Mouse (Mus musculus): ENCODE results near the gene Steap3.

Gene Steap3

GRCm38 (mm10) chr1:120253751-120254150 lies 18.8 kb downstream of the Steap3 start:
- in situ Hi-C loops (cut with MboI; ENCODE audit: low pct_unique_long_range_greater_than_20kb in 1 of 2, low sequenced_read_pairs in 2 of 2, unreplicated experiment in 1 of 2): no loop called here

DNA sequence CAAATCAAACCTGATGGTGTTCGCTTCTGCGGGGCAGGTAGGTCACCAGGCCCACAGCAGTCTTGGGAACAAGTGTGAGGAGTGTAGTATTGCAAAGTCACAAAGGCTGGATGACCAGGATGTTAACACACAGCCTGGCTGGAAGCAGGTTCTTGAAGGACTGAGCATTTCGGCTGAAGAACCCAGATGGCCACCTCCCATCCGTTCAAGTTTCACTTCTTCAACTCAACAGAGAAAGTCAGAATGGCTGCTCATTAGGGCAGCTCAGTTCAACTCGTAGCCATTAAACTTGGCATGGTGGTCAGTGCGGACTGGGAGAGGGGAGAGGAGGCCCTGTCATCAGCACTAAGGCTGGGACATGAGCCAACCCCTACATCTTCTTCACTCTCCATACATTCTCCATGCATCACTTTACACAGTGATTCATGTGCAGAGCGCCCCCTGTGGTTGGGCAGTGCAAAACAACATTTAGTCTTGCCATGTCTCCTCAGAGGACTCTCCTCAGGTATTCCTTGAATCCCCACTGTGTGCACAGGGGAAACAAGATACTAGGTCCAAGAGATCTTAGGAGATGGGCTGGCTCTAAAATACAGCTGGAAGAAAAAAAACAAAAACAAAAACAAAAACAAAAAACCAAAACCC lies 19.9 kb downstream of the Steap3 start:
- in situ Hi-C loops (cut with MboI; ENCODE audit: low pct_unique_long_range_greater_than_20kb in 1 of 2, low sequenced_read_pairs in 2 of 2, unreplicated experiment in 1 of 2): no loop called here

DNA sequence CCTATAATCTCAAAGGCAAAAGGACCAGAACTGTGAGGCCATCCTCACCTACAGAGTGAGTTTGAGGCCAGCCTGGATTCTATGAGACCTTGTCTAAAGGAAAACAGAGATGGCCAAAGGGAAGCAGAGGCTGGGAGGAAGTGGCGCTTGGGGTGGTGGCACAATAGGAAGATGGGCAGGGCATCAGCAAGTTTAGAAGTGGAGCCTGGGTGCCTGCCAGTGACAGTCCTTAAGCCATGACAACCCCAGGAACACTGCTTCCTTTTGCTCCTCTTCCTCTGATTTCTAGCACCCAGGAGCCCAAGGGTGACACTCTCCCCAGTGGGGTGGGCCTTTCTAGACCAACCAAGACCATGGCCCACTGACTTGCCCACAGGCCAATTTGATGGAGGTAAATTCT lies 21.3 kb downstream of the Steap3 start:
- in situ Hi-C loops (cut with MboI; ENCODE audit: low pct_unique_long_range_greater_than_20kb in 1 of 2, low sequenced_read_pairs in 2 of 2, unreplicated experiment in 1 of 2): no loop called here

- in situ Hi-C loops (cut with MboI; ENCODE audit: low pct_unique_long_range_greater_than_20kb in 1 of 2, low sequenced_read_pairs in 2 of 2, unreplicated experiment in 1 of 2): no loop called here
These were observed 21.9 kb downstream of the Steap3 start for GRCm38 (mm10) chr1:120250586-120250985.

DNA sequence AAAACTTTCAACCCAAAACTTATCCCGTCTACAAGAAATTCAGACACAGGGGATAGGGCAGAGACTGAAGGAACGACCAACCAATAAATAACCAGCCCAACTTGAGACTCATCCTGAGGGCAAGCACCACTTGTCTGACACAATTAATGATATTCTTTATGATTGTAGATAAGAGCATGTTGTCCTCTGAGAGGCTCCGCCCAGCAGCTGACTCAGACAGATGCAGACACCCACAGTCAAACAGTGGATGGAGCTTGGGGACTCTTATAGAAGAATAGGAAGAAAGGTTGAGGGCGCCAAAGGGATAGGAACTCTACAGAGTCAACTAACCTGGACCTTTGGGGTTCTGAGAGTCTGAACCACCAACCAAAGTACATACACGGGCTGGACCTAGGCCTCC lies 22.7 kb downstream of the Steap3 start:
- in situ Hi-C loops (cut with MboI; ENCODE audit: low pct_unique_long_range_greater_than_20kb in 1 of 2, low sequenced_read_pairs in 2 of 2, unreplicated experiment in 1 of 2): no loop called here

DNA sequence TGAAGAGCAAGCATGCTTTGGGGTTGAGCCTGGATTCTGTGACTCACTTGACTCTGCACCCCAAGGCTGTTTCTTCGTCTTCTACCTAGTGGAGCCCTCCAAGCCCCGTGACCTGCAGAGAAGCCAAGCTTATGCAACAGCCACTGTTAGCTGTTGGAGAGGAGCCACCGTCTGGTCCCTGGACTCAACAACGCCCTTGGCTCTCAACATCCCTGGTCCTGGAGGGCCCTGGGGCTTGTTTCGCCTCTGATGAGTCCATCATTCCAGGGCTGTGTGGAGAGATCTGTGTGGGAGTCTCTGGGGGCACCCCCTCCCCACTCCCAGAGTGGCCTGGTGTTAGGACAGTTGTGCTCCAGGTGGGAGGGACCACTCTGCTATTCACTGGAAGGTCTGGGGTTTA lies 24.3 kb downstream of the Steap3 start:
- in situ Hi-C loops (cut with MboI; ENCODE audit: low pct_unique_long_range_greater_than_20kb in 1 of 2, low sequenced_read_pairs in 2 of 2, unreplicated experiment in 1 of 2): no loop called here

GRCm38 (mm10) chr1:120247351-120247750 lies 25.2 kb downstream of the Steap3 start:
- in situ Hi-C loops (cut with MboI; ENCODE audit: low pct_unique_long_range_greater_than_20kb in 1 of 2, low sequenced_read_pairs in 2 of 2, unreplicated experiment in 1 of 2): no loop called here

DNA sequence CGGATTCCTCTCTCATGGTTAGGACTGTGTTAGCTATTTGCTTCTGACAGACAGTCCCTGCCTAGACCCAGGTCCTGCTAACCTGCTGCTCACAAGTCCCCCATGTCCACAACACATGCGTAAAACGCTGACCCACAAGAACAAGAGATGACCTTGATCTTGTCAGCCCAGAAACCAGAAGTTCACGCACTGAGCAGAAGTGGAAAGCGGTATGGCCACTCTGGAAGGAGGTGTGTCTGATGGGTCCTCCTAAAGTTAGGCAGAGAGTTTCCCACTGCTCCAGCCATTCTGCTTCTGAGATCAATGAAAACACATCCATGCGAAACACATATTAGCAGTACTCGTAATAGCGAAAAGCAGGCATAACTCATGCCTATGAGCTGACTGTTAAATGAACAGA lies 25.6 kb downstream of the Steap3 start:
- in situ Hi-C loops (cut with MboI; ENCODE audit: low pct_unique_long_range_greater_than_20kb in 1 of 2, low sequenced_read_pairs in 2 of 2, unreplicated experiment in 1 of 2): no loop called here

GRCm38 (mm10) chr1:120245661-120246131 lies 26.8 kb downstream of the Steap3 start:
- in situ Hi-C loops (cut with MboI; ENCODE audit: low pct_unique_long_range_greater_than_20kb in 1 of 2, low sequenced_read_pairs in 2 of 2, unreplicated experiment in 1 of 2): no loop called here

DNA sequence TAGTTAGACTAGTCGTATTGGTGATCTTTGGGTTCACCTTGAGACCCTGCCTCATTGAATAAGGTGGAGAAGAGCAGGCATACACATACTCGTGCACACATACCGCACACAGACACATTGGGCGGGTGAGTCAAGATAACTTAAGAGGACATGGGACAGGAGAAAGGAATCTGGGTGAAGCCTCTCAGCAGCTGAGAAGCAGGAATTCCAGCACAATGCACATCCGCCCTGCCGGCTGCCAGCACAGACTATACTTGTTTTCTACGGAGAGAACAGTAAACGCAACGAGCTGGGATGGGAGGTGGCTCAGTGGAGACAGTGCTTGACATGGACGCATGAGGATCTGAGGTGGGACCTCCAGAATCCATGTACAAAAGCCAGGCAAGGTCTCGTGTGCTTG lies 27.9 kb downstream of the Steap3 start:
- in situ Hi-C loops (cut with MboI; ENCODE audit: low pct_unique_long_range_greater_than_20kb in 1 of 2, low sequenced_read_pairs in 2 of 2, unreplicated experiment in 1 of 2): no loop called here

DNA sequence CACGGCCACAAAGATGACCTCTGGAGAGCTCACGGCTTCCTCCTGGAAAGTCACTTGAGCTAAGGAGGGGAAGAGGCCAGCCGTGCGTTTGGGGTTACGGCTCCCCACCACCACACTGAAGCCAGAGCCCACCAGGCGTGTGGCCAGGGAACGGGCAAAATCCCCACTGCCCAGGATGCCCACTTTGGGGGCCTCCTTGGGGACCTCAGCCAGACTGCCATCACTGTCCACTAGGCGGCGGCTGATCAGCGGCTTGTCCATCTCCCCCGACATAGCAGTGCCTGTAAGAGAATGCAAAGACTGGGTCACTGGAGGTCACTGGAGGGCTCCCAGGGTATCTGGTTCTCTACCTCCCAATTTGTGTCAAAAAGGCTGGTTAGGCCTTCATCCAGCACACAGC lies 28.5 kb downstream of the Steap3 start:
- in situ Hi-C loops (cut with MboI; ENCODE audit: low pct_unique_long_range_greater_than_20kb in 1 of 2, low sequenced_read_pairs in 2 of 2, unreplicated experiment in 1 of 2): no loop called here

GRCm38 (mm10) chr1:120237068-120237467 lies 35.4 kb downstream of the Steap3 start:
- in situ Hi-C loops (cut with MboI; ENCODE audit: low pct_unique_long_range_greater_than_20kb in 1 of 2, low sequenced_read_pairs in 2 of 2, unreplicated experiment in 1 of 2): no loop called here

GRCm38 (mm10) chr1:120236424-120236823 lies 36.1 kb downstream of the Steap3 start:
- in situ Hi-C loops (cut with MboI; ENCODE audit: low pct_unique_long_range_greater_than_20kb in 1 of 2, low sequenced_read_pairs in 2 of 2, unreplicated experiment in 1 of 2): no loop called here

DNA sequence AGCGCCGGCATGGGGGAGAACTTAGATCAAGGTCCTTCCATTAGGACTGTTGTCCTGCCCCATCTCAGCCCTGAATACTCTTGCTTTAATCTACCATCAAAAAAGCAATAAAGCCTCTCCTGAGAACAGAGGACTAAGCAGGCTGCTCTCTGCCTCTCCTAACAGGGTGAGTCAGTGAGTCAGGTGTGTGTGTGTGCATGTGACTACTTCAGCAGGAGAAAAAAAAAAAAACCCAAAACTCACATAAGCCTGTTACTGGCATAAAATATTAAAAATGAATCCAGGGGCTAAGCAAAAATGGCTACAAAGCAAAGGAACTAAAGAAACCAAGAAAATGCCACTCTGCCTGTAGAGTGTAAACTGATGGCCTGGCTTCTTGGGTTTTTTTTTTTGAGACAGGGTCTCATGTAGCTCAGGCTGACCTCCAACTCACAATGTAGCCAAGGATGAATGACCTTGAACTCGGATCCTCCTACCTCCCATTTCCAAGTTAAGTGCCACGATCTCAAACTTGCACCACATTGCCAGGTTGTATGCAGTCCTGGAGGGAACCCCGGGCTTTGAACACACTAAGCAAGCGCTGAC lies 36.8 kb downstream of the Steap3 start:
- in situ Hi-C loops (cut with MboI; ENCODE audit: low pct_unique_long_range_greater_than_20kb in 1 of 2, low sequenced_read_pairs in 2 of 2, unreplicated experiment in 1 of 2): no loop called here

DNA sequence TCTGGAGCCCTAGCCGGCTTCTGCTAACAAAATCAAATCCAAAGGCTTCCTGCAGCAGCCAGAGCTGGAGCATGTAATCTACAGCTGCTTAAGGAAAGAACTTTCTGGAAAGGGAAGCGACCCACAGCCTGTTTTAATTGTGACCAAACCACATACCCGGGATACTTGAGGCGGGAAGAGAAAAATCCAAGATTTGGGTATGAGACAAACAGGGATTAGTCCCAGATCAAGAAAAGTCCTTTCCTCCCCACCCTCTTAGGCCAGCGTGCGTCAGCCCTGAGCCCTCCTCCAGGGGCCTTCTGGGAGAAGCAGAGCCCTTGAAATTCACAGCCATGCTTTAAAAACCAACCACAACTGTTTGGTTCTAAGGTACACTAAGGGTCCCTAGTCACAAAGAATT lies 40.3 kb downstream of the Steap3 start:
- in situ Hi-C loops (cut with MboI; ENCODE audit: low pct_unique_long_range_greater_than_20kb in 1 of 2, low sequenced_read_pairs in 2 of 2, unreplicated experiment in 1 of 2): no loop called here

GRCm38 (mm10) chr1:120231334-120231733 lies 41.2 kb downstream of the Steap3 start:
- in situ Hi-C loops (cut with MboI; ENCODE audit: low pct_unique_long_range_greater_than_20kb in 1 of 2, low sequenced_read_pairs in 2 of 2, unreplicated experiment in 1 of 2): no loop called here

DNA sequence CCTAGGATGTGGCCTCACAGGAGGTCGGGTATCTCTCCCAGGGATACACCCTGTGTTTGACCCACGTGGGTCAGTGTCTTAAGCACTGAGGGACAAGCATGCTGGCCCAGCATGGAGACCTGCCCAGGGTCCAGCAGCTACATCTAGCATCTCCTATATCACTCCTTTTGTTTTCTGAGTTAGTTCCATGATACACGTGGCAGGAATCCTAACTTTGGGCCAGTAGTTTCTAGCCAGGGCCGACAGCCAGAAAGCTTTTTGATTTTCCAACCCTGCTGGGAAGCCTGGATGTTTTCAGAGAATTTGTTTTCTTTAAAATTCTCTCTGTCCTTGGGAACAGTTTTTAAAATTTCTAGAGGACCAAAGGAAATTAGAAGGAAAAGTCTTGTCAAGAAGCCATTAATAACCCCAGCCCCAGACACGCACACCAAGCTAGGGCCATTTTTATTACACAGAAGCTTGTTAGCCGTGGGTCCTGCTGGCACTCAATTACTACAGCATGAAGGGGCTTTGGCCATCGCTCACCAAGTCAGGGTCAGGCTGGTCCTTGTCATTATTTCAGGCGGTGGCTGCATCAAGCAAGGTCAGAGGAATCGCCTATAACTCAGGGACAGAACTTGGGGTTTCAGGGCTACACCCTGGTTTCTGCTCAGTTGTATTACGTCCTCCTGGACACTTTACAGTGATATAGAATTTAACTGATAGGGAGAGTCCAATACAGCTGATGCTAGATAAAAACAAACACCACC lies 42.6 kb downstream of the Steap3 start:
- in situ Hi-C loops (cut with MboI; ENCODE audit: low pct_unique_long_range_greater_than_20kb in 1 of 2, low sequenced_read_pairs in 2 of 2, unreplicated experiment in 1 of 2): no loop called here

- in situ Hi-C loops (cut with MboI; ENCODE audit: low pct_unique_long_range_greater_than_20kb in 1 of 2, low sequenced_read_pairs in 2 of 2, unreplicated experiment in 1 of 2): loop anchor here in 1 of 2 experiments (25.0 kb wide), 1 partner anchor 314 kb away; no protein-coding TSS in a partner anchor
These were observed 48.9 kb downstream of the Steap3 start for GRCm38 (mm10) chr1:120223613-120224012.

DNA sequence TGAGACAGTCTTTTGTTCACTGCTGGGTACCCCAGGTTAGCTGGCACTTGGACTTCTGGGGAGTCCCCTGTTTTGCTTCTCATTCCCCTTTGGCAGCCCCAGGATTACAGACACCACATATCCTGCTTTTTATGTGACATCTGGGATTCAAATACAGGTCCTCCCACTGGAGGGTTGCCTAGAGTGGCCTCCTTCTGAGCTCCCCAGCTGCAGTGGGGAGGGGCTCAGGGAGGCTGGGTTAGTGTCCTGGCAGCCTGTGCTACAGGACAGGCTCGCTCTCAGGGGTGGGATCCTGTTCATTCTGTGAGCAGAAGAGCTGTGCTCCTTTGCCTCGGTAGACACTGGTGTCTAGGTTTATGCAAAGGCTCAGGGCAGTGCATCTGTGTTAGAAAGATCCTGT lies 51.2 kb downstream of the Steap3 start:
- in situ Hi-C loops (cut with MboI; ENCODE audit: low pct_unique_long_range_greater_than_20kb in 1 of 2, low sequenced_read_pairs in 2 of 2, unreplicated experiment in 1 of 2): loop anchor here in 1 of 2 experiments (25.0 kb wide), 1 partner anchor 316 kb away; no protein-coding TSS in a partner anchor
